8 mouse cellular contexts compared by ENCODE assay signal in the genomic region with DNA sequence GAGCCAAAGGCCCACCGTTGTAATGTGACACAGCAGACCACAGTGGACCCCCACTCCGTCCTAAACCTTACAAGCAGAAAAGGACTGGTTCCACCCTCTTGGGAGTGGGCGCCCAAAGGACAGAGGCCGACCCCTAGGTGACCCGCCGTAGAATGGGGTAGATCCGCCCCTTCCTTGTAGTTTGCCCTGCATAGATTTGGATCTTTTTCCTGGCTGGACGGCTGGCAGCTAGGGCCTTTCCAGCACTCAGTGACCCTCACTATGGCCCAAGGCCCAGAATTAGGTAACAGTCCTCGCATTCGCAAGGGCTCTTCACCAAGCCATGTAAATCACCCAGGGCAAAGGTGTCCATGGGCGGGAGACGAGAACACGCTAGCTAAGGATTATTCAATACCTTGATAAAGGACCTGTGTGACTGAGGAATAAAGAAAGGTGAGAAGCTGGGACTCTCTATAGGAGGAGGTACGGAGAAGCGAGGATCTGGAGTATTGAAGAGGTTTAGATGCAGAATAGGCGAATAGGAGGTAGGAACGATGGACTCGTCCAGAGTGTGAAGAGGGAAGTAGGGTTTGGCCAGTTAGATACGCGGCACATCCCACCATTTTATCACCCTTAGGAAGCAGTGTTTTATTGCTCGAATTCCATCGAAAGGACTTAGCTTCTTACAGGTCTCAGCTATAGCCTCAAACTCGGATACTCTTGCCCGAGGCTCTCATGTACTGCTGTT. TPM values are rescaled to one million over a fixed set of nuclear protein-coding genes. Genes with fewer than 3 reads are reported as not detected.
A peak's percentile ranks its signal among the peaks of the same experiment; 100 is the strongest.
DNase-seq lines count a peak whose midpoint lies in the region; ATAC-seq and TF ChIP-seq lines count a peak whose summit lies in the region.

No protein-coding gene starts in this region.

- no peaks in the 10 kb centered on the region for H3K9me3 ChIP-seq in embryonic facial prominence, embryonic 10.5 days
- H3K9me3 ChIP-seq in intestine, embryonic 14.5 days (ENCODE audit: control insufficient read depth, low read length): no peaks in the 10 kb centered on the region
- H3K9me3 ChIP-seq in liver, postnatal 0 days (ENCODE audit: low read length): no peaks in the 10 kb centered on the region

- WGBS in embryonic facial prominence, embryonic 10.5 days: 18% methylated on average over 24 of the region's 24 CpGs
- 12% methylated on average over 24 of the region's 24 CpGs for WGBS in intestine, embryonic 14.5 days
- WGBS in liver, postnatal 0 days (ENCODE audit: insufficient replicate concordance): 14% methylated on average over 24 of the region's 24 CpGs
- 4% methylated on average over 24 of the region's 24 CpGs for WGBS in small intestine, adult 2 months

- peak overlapping the region; percentile 99 for H3K27ac ChIP-seq in layer of hippocampus, adult 2 months
- H3K27ac ChIP-seq in embryonic facial prominence, embryonic 10.5 days (replicated peaks): peak overlapping the region; percentile 95
- peak overlapping the region; percentile 90 for H3K27ac ChIP-seq in intestine, embryonic 14.5 days (ENCODE audit: low read depth)
- H3K27ac ChIP-seq in liver, postnatal 0 days (ENCODE audit: low read depth): peak overlapping the region; percentile 96
- peak overlapping the region; percentile 100 for H3K27ac ChIP-seq in small intestine, adult 2 months (ENCODE audit: insufficient read depth, low read depth, low read length)

- H3K27me3 ChIP-seq in embryonic facial prominence, embryonic 10.5 days (replicated peaks; ENCODE audit: low read depth, poor library complexity, severe bottlenecking): no peaks in the 10 kb centered on the region
- no peaks in the 10 kb centered on the region for H3K27me3 ChIP-seq in intestine, embryonic 14.5 days (replicated peaks; ENCODE audit: control insufficient read depth, insufficient read depth, low read length)
- H3K27me3 ChIP-seq in liver, postnatal 0 days (ENCODE audit: insufficient read depth, low read length): no peaks in the 10 kb centered on the region
- no peaks in the 10 kb centered on the region for H3K27me3 ChIP-seq in small intestine, adult 2 months (ENCODE audit: control insufficient read depth, insufficient read depth, low read length)

- peak overlapping the region; percentile 94 for H3K4me2 ChIP-seq in intestine, embryonic 14.5 days (ENCODE audit: low read length)
- peak overlapping the region; percentile 92 for H3K4me2 ChIP-seq in liver, postnatal 0 days (ENCODE audit: low read depth, low read length)

- peak overlapping the region; percentile 91 for H3K4me3 ChIP-seq in layer of hippocampus, adult 2 months
- H3K4me3 ChIP-seq in embryonic facial prominence, embryonic 10.5 days: peak overlapping the region; percentile 96
- H3K4me3 ChIP-seq in intestine, embryonic 14.5 days (ENCODE audit: low read depth, low read length): peak overlapping the region; percentile 97
- H3K4me3 ChIP-seq in liver, postnatal 0 days (ENCODE audit: low read depth, low read length): peak overlapping the region; percentile 77
- peak overlapping the region; percentile 73 for H3K4me3 ChIP-seq in small intestine, adult 2 months (ENCODE audit: low read depth, low read length)

- peaks cover 52% of the 10 kb centered on the region for H3K4me1 ChIP-seq in embryonic facial prominence, embryonic 10.5 days
- peaks cover 33% of the 10 kb centered on the region for H3K4me1 ChIP-seq in intestine, embryonic 14.5 days (replicated peaks; ENCODE audit: control insufficient read depth, insufficient read depth, low read length)
- peaks cover 49% of the 10 kb centered on the region for H3K4me1 ChIP-seq in liver, postnatal 0 days (ENCODE audit: insufficient read depth)
- H3K4me1 ChIP-seq in small intestine, adult 2 months (ENCODE audit: control insufficient read depth, insufficient read depth, insufficient read length, low read length): peaks cover 33% of the 10 kb centered on the region

- no peak for TF ChIP-seq EP300 in liver, postnatal 0 days (IDR thresholded peaks at IDR 0.05; ENCODE audit: low read depth)

- no peak for TF ChIP-seq CTCF in layer of hippocampus, adult 2 months (conservative IDR thresholded peaks at IDR 0.05)
- no peak for TF ChIP-seq CTCF in liver, postnatal 0 days (IDR thresholded peaks at IDR 0.05; ENCODE audit: low read depth)
- no peak for TF ChIP-seq CTCF in small intestine, adult 2 months (IDR thresholded peaks at IDR 0.05; ENCODE audit: extremely low read depth, insufficient read length, insufficient replicate concordance, low read depth, low read length)

- ATAC-seq in intestine, embryonic 14.5 days (replicated peaks; ENCODE audit: low FRiP score, low TSS enrichment, low read depth): no peak; the same call in 1 of the 2 replicates
- peak; percentile 2; the same call in 1 of the 2 replicates for ATAC-seq in liver, postnatal 0 days

- intact Hi-C loops in left cerebral cortex, postnatal 10 days (cut with DNase I): no loop called here

- no peak for DNase-seq in layer of hippocampus, adult 2 months (ENCODE audit: low spot score in 2 of 2)
- no peak for DNase-seq in layer of hippocampus, adult 18-20 months (ENCODE audit: low spot score in 2 of 2)
- no peak for DNase-seq in embryonic facial prominence, embryonic 10.5 days (ENCODE audit: low spot score)
- no peak for DNase-seq in intestine, embryonic 14.5 days (ENCODE audit: low spot score)
- DNase-seq in liver, postnatal 0 days: peak; percentile 69
- no peak for DNase-seq in right cerebral cortex, postnatal 25 days
- DNase-seq in left cerebral cortex, postnatal 10 days (ENCODE audit: extremely low spot score in 1 of 2, low spot score in 2 of 2): no peak

- peaks cover 41% of the 10 kb centered on the region for H3K36me3 ChIP-seq in embryonic facial prominence, embryonic 10.5 days (replicated peaks)
- H3K36me3 ChIP-seq in intestine, embryonic 14.5 days (ENCODE audit: control insufficient read depth, insufficient read depth, low read length): peaks cover 24% of the 10 kb centered on the region
- peaks cover 15% of the 10 kb centered on the region for H3K36me3 ChIP-seq in liver, postnatal 0 days (replicated peaks; ENCODE audit: insufficient read depth, low read length)
- H3K36me3 ChIP-seq in small intestine, adult 2 months (ENCODE audit: control insufficient read depth, insufficient read depth, low read length): peaks cover 11% of the 10 kb centered on the region

- no peak for TF ChIP-seq POLR2A in small intestine, adult 2 months (IDR thresholded peaks at IDR 0.05; ENCODE audit: low read depth, low read length)

- H3K9ac ChIP-seq in intestine, embryonic 14.5 days (ENCODE audit: low read length): peak overlapping the region; percentile 86
- peak overlapping the region; percentile 86 for H3K9ac ChIP-seq in liver, postnatal 0 days (replicated peaks)

RNA-seq across cellular contexts. Expression of a gene that starts 0.6 kb away (rescaled TPM):
- 100 to 1,000 TPM; 153 to 160 TPM for total RNA-seq in layer of hippocampus, adult 2 months (2021)
- total RNA-seq in layer of hippocampus, adult 18-20 months (2021): 100 to 1,000 TPM; 162 to 175 TPM
- 51.3 and 56.1 TPM in 2 replicates for polyA plus RNA-seq in embryonic facial prominence, embryonic 10.5 days (2016; fragmentation: Nextera tagmentation; extraction: Ambion mirVana)
- polyA plus RNA-seq in intestine, embryonic 14.5 days (2014; fragmentation: Nextera tagmentation; extraction: Ambion mirVana): 59.7 and 62.3 TPM in 2 replicates
- polyA plus RNA-seq in liver, postnatal 0 days (2015; fragmentation: Nextera tagmentation; extraction: Ambion mirVana): 9.9 and 11.1 TPM in 2 replicates
- 210 and 330 TPM in 2 replicates for polyA plus RNA-seq in small intestine, adult 2 months (2012; rRNA removed)
- total RNA-seq in left cerebral cortex, postnatal 10 days (2021): 100 to 1,000 TPM; 180 to 182 TPM

RNA-seq across cellular contexts. Expression of a gene that starts 1.2 kb away (rescaled TPM):
- 10 to 100 TPM; 72.1 to 80.3 TPM for total RNA-seq in layer of hippocampus, adult 2 months (2021)
- total RNA-seq in layer of hippocampus, adult 18-20 months (2021): 10 to 100 TPM; 81.8 to 81.9 TPM
- 165 and 172 TPM in 2 replicates for polyA plus RNA-seq in embryonic facial prominence, embryonic 10.5 days (2016; fragmentation: Nextera tagmentation; extraction: Ambion mirVana)
- 109 and 110 TPM in 2 replicates for polyA plus RNA-seq in intestine, embryonic 14.5 days (2014; fragmentation: Nextera tagmentation; extraction: Ambion mirVana)
- polyA plus RNA-seq in liver, postnatal 0 days (2015; fragmentation: Nextera tagmentation; extraction: Ambion mirVana): 78.4 and 80.0 TPM in 2 replicates
- 66.7 and 147 TPM in 2 replicates for polyA plus RNA-seq in small intestine, adult 2 months (2012; rRNA removed)
- total RNA-seq in left cerebral cortex, postnatal 10 days (2021): 100 to 1,000 TPM in 1 of 2 experiments, 10 to 100 TPM in 1; 94.8 to 101 TPM

RNA-seq across cellular contexts. Expression of a gene that starts 7.0 kb away (rescaled TPM):
- under 1 TPM; 0.79 to 0.83 TPM for total RNA-seq in layer of hippocampus, adult 2 months (2021)
- under 1 TPM; 0.61 to 0.67 TPM for total RNA-seq in layer of hippocampus, adult 18-20 months (2021)
- polyA plus RNA-seq in embryonic facial prominence, embryonic 10.5 days (2016; fragmentation: Nextera tagmentation; extraction: Ambion mirVana): 2.6 and 3.6 TPM in 2 replicates
- polyA plus RNA-seq in intestine, embryonic 14.5 days (2014; fragmentation: Nextera tagmentation; extraction: Ambion mirVana): 2.3 and 2.9 TPM in 2 replicates
- 1.4 and 1.9 TPM in 2 replicates for polyA plus RNA-seq in liver, postnatal 0 days (2015; fragmentation: Nextera tagmentation; extraction: Ambion mirVana)
- 0.90 and 1.7 TPM in 2 replicates for polyA plus RNA-seq in small intestine, adult 2 months (2012; rRNA removed)
- 1 to 10 TPM in 1 of 2 experiments, under 1 TPM in 1; 0.97 to 1.3 TPM for total RNA-seq in left cerebral cortex, postnatal 10 days (2021)

RNA-seq across cellular contexts. Expression of a gene that starts 11.1 kb away (rescaled TPM):
- 1 to 10 TPM; 1.7 to 2.4 TPM for total RNA-seq in layer of hippocampus, adult 2 months (2021)
- total RNA-seq in layer of hippocampus, adult 18-20 months (2021): 1 to 10 TPM; 2.0 to 2.4 TPM
- 4.0 and 4.2 TPM in 2 replicates for polyA plus RNA-seq in embryonic facial prominence, embryonic 10.5 days (2016; fragmentation: Nextera tagmentation; extraction: Ambion mirVana)
- 2.4 and 2.8 TPM in 2 replicates for polyA plus RNA-seq in intestine, embryonic 14.5 days (2014; fragmentation: Nextera tagmentation; extraction: Ambion mirVana)
- polyA plus RNA-seq in liver, postnatal 0 days (2015; fragmentation: Nextera tagmentation; extraction: Ambion mirVana): 0.46 and 0.66 TPM in 2 replicates
- polyA plus RNA-seq in small intestine, adult 2 months (2012; rRNA removed): 1.8 and 2.3 TPM in 2 replicates
- 1 to 10 TPM; 4.3 to 5.2 TPM for total RNA-seq in left cerebral cortex, postnatal 10 days (2021)

RNA-seq across cellular contexts. Expression of a gene that starts 13.6 kb away (rescaled TPM):
- 10 to 100 TPM; 66.9 to 69.5 TPM for total RNA-seq in layer of hippocampus, adult 2 months (2021)
- total RNA-seq in layer of hippocampus, adult 18-20 months (2021): 10 to 100 TPM; 67.3 to 69.1 TPM
- polyA plus RNA-seq in embryonic facial prominence, embryonic 10.5 days (2016; fragmentation: Nextera tagmentation; extraction: Ambion mirVana): 18.2 and 19.5 TPM in 2 replicates
- polyA plus RNA-seq in intestine, embryonic 14.5 days (2014; fragmentation: Nextera tagmentation; extraction: Ambion mirVana): 12.0 and 13.7 TPM in 2 replicates
- 3.6 and 4.9 TPM in 2 replicates for polyA plus RNA-seq in liver, postnatal 0 days (2015; fragmentation: Nextera tagmentation; extraction: Ambion mirVana)
- 16.1 and 32.2 TPM in 2 replicates for polyA plus RNA-seq in small intestine, adult 2 months (2012; rRNA removed)
- 10 to 100 TPM; 40.3 to 40.9 TPM for total RNA-seq in left cerebral cortex, postnatal 10 days (2021)
